Mouse (Mus musculus): ENCODE data around the gene Arrdc5. TPM values are rescaled to one million over a fixed set of nuclear protein-coding genes. Genes with fewer than 3 reads are reported as not detected.
A peak's percentile ranks its signal among the peaks of the same experiment; 100 is the strongest.

Gene Arrdc5
- not detected for total RNA-seq (2021)
- long read RNA-seq, experiment 1 = 0 reads
- long read RNA-seq, experiment 2 = 0 reads

DNA sequence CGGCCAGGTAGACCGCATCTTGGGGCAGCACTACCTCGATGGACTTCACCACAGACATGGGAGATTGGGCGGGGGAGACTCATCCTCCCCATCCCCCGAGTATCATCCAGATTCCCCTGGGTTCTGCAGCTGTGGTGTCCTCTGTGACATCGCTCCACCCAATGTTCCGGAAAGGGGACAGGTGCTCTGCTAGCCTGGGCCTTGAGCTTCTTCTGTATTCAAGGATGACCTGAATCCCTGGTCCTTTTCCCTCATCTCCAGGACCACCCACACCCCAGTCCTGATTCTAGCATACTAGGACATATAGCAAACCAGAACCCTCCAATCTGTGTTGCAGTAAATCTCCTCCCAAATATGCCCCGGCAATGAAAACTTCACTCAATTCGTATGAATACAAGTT, at the start of gene Arrdc5:
Gene Arrdc5, minus strand, starts transcription at position 101 of the 400 bp plus-strand sequence.
- DNase-seq (ENCODE audit: low spot score in 2 of 2) = no peak

- no peak for DNase-seq (ENCODE audit: low spot score in 2 of 2)
Measured at GRCm38 (mm10) chr17:56348586-56348985, 48.5 kb upstream of the Arrdc5 start.

- DNase-seq (ENCODE audit: low spot score in 2 of 2) = no peak
Measured at GRCm38 (mm10) chr17:56348128-56348527, 48.0 kb upstream of the Arrdc5 start.

DNA sequence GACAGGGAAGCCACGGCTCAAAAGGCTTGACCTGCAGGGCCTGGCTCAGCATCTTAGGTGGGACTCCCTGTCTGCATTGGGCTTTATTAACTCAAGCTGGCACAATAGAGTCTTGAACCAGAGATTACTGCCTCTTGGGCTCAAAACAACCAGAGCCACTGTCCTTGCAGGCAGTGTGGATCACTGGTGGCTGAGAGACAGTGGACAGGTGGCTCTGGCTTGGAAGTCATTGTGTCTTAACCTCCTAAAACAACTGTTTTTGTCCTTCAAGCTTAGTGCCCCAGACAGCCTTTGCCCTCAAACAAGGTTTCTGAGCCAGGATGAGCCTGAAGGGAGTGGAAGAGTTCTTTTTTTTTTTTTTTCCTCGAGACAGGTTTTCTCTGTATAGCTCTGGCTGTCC, 45.3 kb upstream of the Arrdc5 start:
- no peak for DNase-seq (ENCODE audit: low spot score in 2 of 2)

DNA sequence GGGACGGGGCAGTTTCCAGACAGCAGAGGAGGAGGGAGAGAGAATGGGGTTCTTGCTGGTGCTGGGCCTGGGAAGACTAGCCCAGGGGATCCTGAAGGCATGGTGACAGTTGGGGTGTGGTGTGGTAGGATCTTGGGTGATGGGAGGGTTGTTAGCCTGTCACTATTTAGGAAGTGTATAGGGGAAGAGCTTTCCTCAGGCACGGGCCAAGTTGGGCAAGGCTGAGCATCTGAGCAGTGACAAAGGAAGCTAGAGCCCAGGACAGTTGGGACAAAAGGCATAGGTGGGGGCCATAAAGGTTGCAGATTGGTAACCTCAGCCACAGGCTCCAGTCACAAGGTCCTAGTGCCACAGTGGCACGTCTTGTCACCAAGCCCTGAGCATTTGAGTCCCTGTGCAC, 43.4 kb upstream of the Arrdc5 start:
- no peak for DNase-seq (ENCODE audit: low spot score in 2 of 2)

GRCm38 (mm10) chr17:56340717-56341116, 40.6 kb upstream of the Arrdc5 start:
- no peak for DNase-seq (ENCODE audit: low spot score in 2 of 2)

GRCm38 (mm10) chr17:56338909-56339308, 38.8 kb upstream of the Arrdc5 start:
- no peak for DNase-seq (ENCODE audit: low spot score in 2 of 2)

GRCm38 (mm10) chr17:56337791-56338190, 37.7 kb upstream of the Arrdc5 start:
- no peak for DNase-seq (ENCODE audit: low spot score in 2 of 2)

DNA sequence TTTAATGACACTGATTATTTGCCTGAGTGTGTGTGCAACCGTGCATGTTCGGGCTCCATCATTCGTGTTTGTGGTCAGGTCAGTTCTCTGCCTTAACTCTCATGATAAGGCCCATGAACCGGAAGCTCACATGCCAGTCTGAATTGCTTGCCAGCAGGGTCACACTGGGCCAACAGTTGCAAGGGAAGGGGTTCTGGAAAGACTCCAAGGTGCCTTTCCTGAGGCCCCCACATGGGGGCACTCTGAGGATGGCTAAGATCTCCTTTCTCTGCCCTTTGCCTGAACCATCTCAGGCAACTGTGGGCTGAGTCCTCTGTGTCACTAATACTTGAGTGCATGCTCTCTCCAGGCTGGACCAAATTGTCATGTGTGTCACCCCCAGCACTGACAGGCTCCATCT, 37.1 kb upstream of the Arrdc5 start:
- peak in 1 of 2 experiments; percentile 42 for DNase-seq (ENCODE audit: low spot score in 2 of 2)

DNA sequence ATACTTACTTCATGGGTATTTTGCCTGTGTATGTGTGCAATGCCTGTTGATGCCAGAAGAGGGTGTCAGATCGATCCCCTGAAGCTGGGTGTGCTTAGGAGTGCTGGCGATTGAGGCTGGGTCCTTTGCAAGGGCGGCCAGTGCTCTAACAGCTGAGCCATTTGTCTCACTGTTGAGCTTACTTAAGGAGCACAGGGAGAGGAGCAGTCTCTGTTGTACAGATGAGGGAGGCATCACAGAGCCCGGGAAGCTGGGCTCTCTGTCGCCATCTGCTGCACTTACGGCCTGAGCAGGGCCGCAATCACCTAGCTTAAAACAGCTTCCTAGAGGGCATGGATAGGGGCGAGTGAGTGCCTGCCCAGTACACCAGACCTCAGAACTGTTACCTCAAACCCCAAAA, 32.9 kb upstream of the Arrdc5 start:
- DNase-seq (ENCODE audit: low spot score in 2 of 2) = no peak

- DNase-seq (ENCODE audit: low spot score in 2 of 2) = no peak
Measured at GRCm38 (mm10) chr17:56331256-56331655, 31.2 kb upstream of the Arrdc5 start.

GRCm38 (mm10) chr17:56330345-56330744, 30.3 kb upstream of the Arrdc5 start:
- no peak for DNase-seq (ENCODE audit: low spot score in 2 of 2)

DNA sequence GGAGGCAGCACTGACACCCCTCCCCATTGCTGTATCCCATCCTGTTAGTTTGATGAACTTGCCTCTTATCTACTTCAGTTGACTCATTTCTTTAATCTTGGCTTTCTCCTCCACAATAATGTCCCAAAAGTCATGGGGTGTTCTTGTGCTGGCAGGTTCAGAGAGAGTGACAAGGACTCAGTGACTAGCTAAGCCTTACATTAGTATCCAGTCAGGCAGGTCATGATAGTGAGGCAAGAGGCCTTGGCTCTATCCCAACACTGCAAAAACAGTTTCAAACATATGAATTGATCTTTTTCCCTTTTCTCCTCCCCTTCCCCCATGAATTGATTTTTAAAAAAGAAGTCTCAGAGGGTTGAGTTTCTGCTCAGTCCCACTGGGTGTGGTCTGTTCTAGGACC, 29.2 kb upstream of the Arrdc5 start:
- no peak for DNase-seq (ENCODE audit: low spot score in 2 of 2)

DNA sequence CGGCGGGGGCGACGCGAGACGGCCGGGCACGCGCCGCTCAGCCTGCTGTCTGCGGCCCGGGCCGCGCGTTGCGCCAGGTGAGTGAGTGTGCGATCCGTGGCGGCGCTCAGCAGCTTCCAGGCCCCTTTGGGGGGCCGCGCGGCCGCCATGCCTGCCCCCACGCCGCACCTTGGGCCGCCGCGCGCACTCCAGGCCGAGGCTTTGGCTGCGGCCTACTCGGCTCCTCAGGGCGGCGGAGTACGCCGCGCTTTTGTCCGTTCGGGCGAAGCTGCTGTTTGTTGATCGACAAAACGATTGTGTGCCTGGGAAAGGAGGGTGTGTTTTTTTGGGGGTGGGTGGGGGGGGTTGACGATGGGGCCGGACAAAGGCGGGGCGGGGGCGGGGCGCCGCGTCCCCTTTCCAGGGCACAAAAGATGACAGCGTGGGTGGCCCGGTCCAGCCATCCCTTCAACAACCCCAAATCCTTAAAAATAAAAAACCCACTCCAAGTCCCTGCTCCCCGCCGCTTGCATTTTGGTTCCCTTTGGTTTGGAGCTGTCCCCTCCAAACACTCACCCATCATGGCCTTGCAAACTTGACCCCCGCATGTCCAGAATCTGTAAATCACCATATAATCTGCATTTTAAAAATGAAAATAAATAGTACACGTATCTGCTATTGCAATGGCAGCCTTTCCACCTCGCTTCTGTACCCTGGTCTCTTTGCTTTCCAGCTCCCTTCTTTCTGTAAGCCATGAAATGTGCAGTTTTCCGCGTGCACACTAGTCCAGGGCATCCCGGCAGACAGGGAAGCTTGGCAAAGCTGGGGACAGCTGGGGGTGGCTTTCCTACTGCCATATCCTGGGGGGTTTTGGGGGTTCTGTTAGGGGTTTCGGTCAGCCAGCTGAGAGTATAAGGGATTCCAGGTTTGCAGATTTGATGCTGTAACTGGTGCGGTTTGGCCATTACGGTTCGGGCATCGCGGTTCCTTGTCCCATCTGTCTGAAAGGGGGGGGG, 26.4 kb upstream of the Arrdc5 start:
- peak; percentile 24 to 30 for DNase-seq (ENCODE audit: low spot score in 2 of 2)

DNA sequence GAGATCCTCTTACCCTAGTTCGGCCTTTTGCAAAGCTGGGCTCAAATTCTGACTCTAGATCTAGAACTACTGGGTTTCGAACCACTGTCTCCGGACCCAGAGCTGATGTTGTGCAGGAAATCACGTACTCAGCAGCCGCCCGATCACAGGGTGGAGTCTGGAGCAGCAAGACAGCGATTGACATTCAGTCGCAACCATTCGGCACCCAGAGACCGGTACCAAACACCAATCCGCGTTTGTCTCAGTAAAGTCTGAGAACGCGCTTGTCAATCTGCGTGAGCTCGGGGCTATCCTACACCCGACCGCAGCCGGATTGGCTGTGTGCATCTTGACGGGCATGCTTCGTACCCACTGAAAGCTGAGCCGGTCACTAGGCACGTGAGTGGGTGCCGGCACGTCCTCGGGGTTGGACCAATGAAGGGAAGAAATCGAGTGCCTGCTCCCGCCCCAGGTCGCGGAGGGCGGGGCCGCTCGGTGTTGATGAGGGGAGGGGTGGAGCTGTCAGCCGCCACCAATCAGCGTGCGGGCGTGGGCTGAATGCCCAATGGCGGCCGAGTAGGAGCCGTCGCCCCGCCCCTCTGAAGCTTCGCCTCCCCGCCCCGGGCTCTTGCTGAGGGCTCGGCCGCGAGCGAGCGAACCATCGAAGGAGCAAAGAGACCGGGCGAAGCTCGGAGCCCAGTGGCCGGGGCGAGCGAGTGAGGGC, 25.5 kb upstream of the Arrdc5 start, which contains the start of gene Kdm4b:
Gene Kdm4b, plus strand, starts transcription at position 613 of the 703 bp plus-strand sequence.
- DNase-seq (ENCODE audit: low spot score in 2 of 2) = peak; percentile 96 to 99

GRCm38 (mm10) chr17:56324419-56324818, 24.3 kb upstream of the Arrdc5 start:
- DNase-seq (ENCODE audit: low spot score in 2 of 2) = no peak

- DNase-seq (ENCODE audit: low spot score in 2 of 2) = no peak
Measured at GRCm38 (mm10) chr17:56309191-56309945, 9.3 kb upstream of the Arrdc5 start.

DNA sequence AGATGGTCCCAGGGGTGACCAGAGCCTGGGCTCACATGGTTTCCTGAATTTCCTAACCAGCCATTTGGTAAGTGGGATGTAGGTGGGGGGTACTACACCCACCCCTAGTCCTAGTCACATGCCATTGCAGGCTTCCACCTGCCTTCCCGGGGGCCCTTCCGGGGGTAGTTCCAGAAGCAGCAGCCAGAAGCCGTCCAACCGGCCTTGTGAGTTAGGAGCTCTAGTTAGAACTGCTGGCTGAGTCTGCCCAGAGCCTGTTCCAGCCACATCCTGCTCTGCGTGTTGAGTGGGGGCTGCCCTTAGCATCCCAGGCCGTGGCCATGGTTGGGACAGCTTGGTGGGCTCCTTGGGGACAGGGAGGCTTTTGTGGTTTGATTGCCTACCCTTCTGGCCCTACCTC, 8.0 kb upstream of the Arrdc5 start:
- no peak for DNase-seq (ENCODE audit: low spot score in 2 of 2)

DNA sequence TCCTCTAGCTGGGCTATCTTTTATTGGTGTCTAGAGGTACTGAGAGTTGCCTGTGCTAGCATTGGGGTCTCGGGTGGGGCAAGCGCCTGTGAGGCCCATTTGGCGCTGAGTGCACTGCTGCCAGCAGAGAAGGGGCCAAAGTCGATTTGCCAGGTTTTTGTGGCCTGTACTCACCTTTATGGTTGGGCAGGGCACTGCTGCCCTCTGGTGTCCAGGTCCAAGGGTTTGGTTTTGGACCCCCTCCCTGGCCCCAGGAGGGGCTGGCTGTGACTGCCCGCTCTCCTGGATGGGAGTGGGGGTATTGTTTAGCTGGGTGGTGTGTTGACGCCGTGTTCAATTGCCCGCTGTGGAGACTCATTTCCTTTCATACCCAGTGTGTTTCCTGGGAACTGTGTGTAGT, 5.7 kb upstream of the Arrdc5 start:
- no peak for DNase-seq (ENCODE audit: low spot score in 2 of 2)

DNA sequence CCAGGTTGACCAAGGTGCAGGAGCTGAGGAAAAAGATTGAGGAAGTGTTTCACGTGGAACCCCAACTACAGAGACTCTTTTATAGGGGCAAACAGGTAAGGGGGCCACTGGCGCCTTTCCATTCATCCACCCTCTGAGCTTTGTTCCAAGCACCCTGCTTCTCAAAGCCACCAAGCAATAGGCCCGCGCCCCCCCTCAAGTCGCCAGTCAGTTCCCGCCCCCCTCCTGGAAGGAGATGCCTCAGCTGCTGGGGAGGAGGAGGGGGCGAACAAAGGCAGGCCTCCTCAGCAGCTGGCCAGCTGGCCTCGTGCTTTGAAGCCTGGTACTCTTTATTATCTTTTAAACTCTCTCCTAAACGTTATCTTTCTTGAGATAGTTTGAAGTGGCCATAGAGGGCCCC, 5.1 kb upstream of the Arrdc5 start:
- DNase-seq (ENCODE audit: low spot score in 2 of 2) = no peak

GRCm38 (mm10) chr17:56304718-56305117, 4.6 kb upstream of the Arrdc5 start:
- no peak for DNase-seq (ENCODE audit: low spot score in 2 of 2)

All from left cerebral cortex, adult 18-20 months (tissue).